Mouse (Mus musculus) right cerebral cortex, postnatal 36 days (tissue): ENCODE results near the gene Zfp367.

Source experiments
- DNase-seq, 2 experiments: peaks; one replicate each; pipeline ENCODE4 v3.0.0; 2022; ENCODE audit warnings: low spot score in 2 of 2, mixed read lengths in 1 of 2

Zfp367 gene

DNA sequence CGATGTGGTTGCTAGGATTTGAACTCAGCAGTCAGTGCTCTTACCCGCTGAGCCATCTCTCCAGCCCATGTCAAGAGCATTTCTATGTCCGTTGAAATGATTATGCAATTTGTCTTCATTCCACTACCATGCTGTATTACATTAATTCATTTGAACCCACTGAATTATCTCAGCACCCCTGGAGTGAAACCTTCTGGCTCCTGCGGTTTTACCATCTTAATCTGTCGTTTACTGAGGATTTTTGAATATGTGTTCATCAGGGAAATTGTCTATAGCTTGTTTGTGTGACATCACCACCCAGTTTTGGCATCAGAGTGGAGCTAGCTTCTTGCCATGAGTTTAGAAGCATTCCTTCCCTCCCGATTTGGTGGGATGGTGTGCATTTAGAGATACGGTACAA, 62.0 kb downstream of the Zfp367 start:
- no peak for DNase-seq

DNA sequence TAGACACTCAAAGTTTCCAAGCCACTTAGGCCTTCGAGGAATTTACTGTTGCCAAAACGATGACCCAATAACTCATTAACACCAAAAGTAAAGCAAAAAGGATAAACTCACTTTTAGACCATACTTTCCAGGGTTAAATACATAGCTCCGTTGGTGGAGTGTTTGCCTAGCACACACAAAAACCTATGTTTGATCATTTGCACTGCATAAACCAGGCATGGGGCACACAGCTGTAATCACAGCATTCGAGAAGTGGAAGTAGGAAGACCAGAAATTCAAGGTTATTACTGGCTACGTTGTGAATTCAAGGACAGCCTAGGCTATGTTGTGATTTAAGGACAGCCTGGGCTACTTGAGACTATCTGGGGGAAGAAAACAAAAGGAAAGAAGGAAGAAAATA, 62.7 kb downstream of the Zfp367 start:
- no peak for DNase-seq

DNA sequence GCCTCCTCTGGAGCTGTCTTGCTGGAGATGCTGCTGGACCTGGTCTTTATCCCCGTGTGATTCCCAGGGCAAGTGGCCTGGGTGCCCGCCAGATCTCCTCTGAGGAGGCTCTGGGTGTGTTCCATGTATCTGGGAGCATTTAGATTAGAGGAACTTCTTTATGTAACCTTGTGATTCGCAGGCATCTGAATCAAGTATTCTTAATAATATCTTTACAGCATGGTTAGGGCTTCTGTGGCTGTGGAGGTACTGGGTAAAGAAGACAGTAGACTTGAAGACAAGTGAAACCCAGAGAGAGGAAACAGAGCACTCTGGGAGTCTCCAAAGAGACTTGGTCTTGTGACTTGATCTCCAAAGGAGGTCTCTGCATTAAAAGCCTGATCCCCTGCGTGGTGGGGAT, 63.9 kb downstream of the Zfp367 start, which contains the start of gene Hsd17b3:
Gene Hsd17b3, minus strand, starts transcription at position 101 of the 400 bp plus-strand sequence.
- DNase-seq = no peak

DNA sequence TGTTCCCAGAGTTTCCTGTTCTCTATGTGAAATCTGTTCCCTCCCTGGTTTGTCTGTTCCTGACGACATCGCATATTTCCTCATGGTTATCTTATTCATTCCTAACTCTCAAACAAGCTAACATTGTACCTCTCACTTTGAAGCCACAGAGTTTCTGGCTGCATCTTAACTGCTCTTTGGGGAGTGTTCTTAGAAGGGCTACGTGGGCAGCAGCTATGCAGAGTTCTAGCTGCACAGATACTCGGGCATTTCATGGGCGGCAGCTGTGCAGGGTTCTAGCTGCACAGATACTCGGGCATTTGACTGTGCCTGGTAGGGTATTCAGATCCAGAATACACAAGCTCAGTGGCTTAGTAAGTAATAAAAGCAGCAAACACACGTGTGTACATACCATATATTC, 64.9 kb downstream of the Zfp367 start:
- DNase-seq = peak in 1 of 2 experiments; percentile 2

DNA sequence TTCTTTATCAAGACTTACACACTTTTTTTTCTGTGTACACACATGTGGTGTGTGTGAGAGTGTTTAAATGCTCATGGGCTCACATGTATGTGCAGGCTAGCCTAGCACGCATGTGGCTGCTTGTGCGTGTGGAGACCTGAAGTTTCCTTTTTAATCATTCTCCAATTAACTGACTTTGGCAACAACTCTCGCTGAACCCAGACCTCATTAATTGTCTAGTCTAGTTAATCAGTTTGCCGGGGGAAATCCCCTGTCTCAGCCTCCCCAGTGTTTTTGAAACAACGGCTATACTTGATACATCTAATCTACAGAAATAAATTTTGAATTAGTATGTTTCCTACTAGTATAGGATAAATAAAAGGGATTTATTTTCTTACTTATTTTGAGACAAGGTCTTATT, 67.0 kb downstream of the Zfp367 start:
- no peak for DNase-seq

DNA sequence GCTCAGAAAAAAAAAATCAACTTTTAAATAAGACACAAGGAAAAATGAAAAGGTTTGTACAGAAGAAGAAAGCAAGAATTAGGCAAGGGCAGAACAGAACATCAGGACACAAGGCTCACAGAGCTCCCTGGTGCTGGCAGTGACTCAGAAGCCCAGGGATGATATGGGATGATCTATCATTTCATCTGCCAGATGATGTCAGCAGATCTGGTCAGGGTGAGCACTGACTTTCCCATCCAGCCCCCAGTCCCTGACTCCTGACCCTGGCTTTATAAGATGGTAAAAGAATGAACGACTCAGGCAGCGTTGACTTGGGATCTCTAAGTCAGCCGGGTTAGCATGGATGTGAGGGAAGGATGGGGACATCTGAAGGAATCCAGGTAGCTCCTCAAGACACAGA, 69.7 kb downstream of the Zfp367 start:
- DNase-seq = no peak
